Mouse (Mus musculus) lung, embryonic 15.5 days (tissue): ENCODE measurements around the gene Rbm28. TPM values are rescaled to one million over a fixed set of nuclear protein-coding genes. Genes with fewer than 3 reads are reported as not detected.
"Not testable (repeated sequence)": the region's sequence is repeated elsewhere in the genome, so short reads cannot be mapped to it uniquely, and the experiment has no call there.

Experiments used
- ATAC-seq: fragments of 200-750 bp; cut with Nextera tagmentation; 2 replicates; pipeline ENCODE4 v1.8.0; 2017; ENCODE audit warnings: moderate number of reproducible peaks, borderline replicate concordance; ENCODE audit not compliant: low FRiP score, low TSS enrichment; ENCODE audit errors: extremely low read depth
- H3K27ac ChIP-seq: fragments of 300-500 bp; sonication (generic); 2 replicates; pipeline ENCODE4 v1.5.1; 2015; ENCODE audit warnings: moderate library complexity, mild to moderate bottlenecking, inconsistent platforms
- H3K27me3 ChIP-seq: fragments of 300-500 bp; sonication (generic); 2 replicates; pipeline ENCODE4 v1.6.1; 2015; ENCODE audit warnings: inconsistent platforms
- H3K36me3 ChIP-seq: fragments of 300-500 bp; sonication (generic); 2 replicates; pipeline ENCODE4 v1.6.1; 2015; ENCODE audit warnings: inconsistent platforms
- H3K4me1 ChIP-seq: fragments of 300-500 bp; sonication (generic); 2 replicates; pipeline ENCODE4 v1.6.1; 2015; ENCODE audit warnings: inconsistent platforms
- H3K4me2 ChIP-seq: fragments of 300-500 bp; sonication (generic); 2 replicates; pipeline ENCODE4 v1.6.1; 2015; ENCODE audit warnings: inconsistent platforms, mild to moderate bottlenecking, moderate library complexity
- H3K4me3 ChIP-seq: fragments of 300-500 bp; sonication (generic); 2 replicates; pipeline ENCODE4 v1.5.1; 2015; ENCODE audit warnings: mild to moderate bottlenecking, inconsistent platforms
- H3K9ac ChIP-seq: fragments of 300-500 bp; sonication (generic); 2 replicates; pipeline ENCODE4 v1.6.1; 2015; ENCODE audit warnings: inconsistent platforms
- H3K9me3 ChIP-seq: fragments of 300-500 bp; sonication (generic); 2 replicates; pipeline ENCODE4 v1.6.1; 2016; ENCODE audit warnings: inconsistent platforms
- WGBS: fragments of 180-500 bp; shearing (Covaris S2); methylation state at CpG from one replicate; pipeline ENCODE4 v1.1.7; 2015; 5-methylcytosine and 5-hydroxymethylcytosine counted together
- polyA plus RNA-seq: library from polyadenylated mRNA; unstranded; fragments of >200 nt; fragmentation: Nextera tagmentation; extraction: Ambion mirVana; gene quantifications from 2 replicates; pipeline ENCODE4 v1.2.1, GENCODE M21; 2015

Rbm28 gene
- polyA plus RNA-seq, 1 experiment from 2014 or later: 35.0 TPM

- not testable (repeated sequence) for ATAC-seq, H3K9me3 ChIP-seq, H3K4me3 ChIP-seq, H3K27me3 ChIP-seq, H3K27ac ChIP-seq, H3K9ac ChIP-seq, H3K4me2 ChIP-seq
- Histone ChIP-seq H3K4me1 (peaks cover 15% of the 10 kb centered on the region), H3K36me3 (peaks cover 34% of the 10 kb centered on the region)
- whole genome bisulfite sequencing: 96% methylated on average over 5 of the region's 5 CpGs
Measured at GRCm38 (mm10) chr6:29161291-29161690, 3.5 kb downstream of the Rbm28 start.

GRCm38 (mm10) chr6:29160786-29161185 is 4.0 kb downstream of the Rbm28 start:
- ATAC-seq: no peak
- no peak overlapping the region for H3K4me3 ChIP-seq
- WGBS: 86% methylated on average over 2 of the region's 2 CpGs

GRCm38 (mm10) chr6:29156326-29156725 is 8.5 kb downstream of the Rbm28 start:
- 91% methylated on average over 5 of the region's 5 CpGs for WGBS
- no peaks in the 10 kb centered on the region for H3K9me3 ChIP-seq
- H3K36me3 ChIP-seq: peaks cover 72% of the 10 kb centered on the region
- H3K4me1 ChIP-seq: no peaks in the 10 kb centered on the region
- H3K9ac ChIP-seq: no peak overlapping the region
- H3K4me2 ChIP-seq: no peak overlapping the region
- no peak for ATAC-seq
- no peak overlapping the region for H3K27ac ChIP-seq
- H3K27me3 ChIP-seq: no peaks in the 10 kb centered on the region
- H3K4me3 ChIP-seq: no peak overlapping the region

More at GRCm38 (mm10) chr6:29160786-29161185, 4.0 kb downstream of the Rbm28 start:
- Histone ChIP-seq H3K9ac (no peak overlapping the region), H3K27ac (no peak overlapping the region), H3K4me2 (no peak overlapping the region), H3K9me3 (no peaks in the 10 kb centered on the region), H3K4me1 (peaks cover 15% of the 10 kb centered on the region), H3K36me3 (peaks cover 38% of the 10 kb centered on the region), H3K27me3 (0 out of 2 replicates have a peak, but pooled peaks cover under 1% of the 10 kb centered on the region)

GRCm38 (mm10) chr6:29150001-29150400 is 14.8 kb downstream of the Rbm28 start:
- Histone ChIP-seq H3K27me3 (no peaks in the 10 kb centered on the region), H3K36me3 (peaks cover 47% of the 10 kb centered on the region)
- ATAC-seq: no peak

GRCm38 (mm10) chr6:29147407-29148010 is 17.3 kb downstream of the Rbm28 start:
- WGBS: 77% methylated on average over 5 of the region's 5 CpGs
- ATAC-seq: no peak
- Histone ChIP-seq H3K27ac (no peak overlapping the region), H3K4me2 (no peak overlapping the region), H3K9me3 (no peaks in the 10 kb centered on the region), H3K27me3 (no peaks in the 10 kb centered on the region), H3K4me3 (no peak overlapping the region), H3K9ac (no peak overlapping the region), H3K36me3 (peaks cover 29% of the 10 kb centered on the region), H3K4me1 (no peaks in the 10 kb centered on the region)

More at GRCm38 (mm10) chr6:29150001-29150400, 14.8 kb downstream of the Rbm28 start:
- no peaks in the 10 kb centered on the region for H3K4me1 ChIP-seq
- WGBS: 85% methylated on average over 1 of the region's 1 CpGs
- no peak overlapping the region for H3K9ac ChIP-seq
- H3K9me3 ChIP-seq: no peaks in the 10 kb centered on the region
- no peak overlapping the region for H3K4me2 ChIP-seq
- H3K27ac ChIP-seq: no peak overlapping the region
- H3K4me3 ChIP-seq: no peak overlapping the region

GRCm38 (mm10) chr6:29146641-29147040 is 18.2 kb downstream of the Rbm28 start:
- H3K36me3 ChIP-seq: peaks cover 23% of the 10 kb centered on the region
- no peak overlapping the region for H3K27ac ChIP-seq
- no peak overlapping the region for H3K4me2 ChIP-seq
- WGBS: 64% methylated on average over 7 of the region's 7 CpGs
- ATAC-seq: no peak
- H3K9ac ChIP-seq: no peak overlapping the region
- H3K9me3 ChIP-seq: no peaks in the 10 kb centered on the region
- no peaks in the 10 kb centered on the region for H3K4me1 ChIP-seq
- no peak overlapping the region for H3K4me3 ChIP-seq
- no peaks in the 10 kb centered on the region for H3K27me3 ChIP-seq

GRCm38 (mm10) chr6:29145456-29146307 is 19.1 kb downstream of the Rbm28 start:
- Histone ChIP-seq H3K4me1 (no peaks in the 10 kb centered on the region), H3K36me3 (peaks cover 18% of the 10 kb centered on the region), H3K4me2 (no peak overlapping the region), H3K4me3 (no peak overlapping the region), H3K27me3 (no peaks in the 10 kb centered on the region), H3K9me3 (no peaks in the 10 kb centered on the region), H3K9ac (no peak overlapping the region), H3K27ac (no peak overlapping the region)
- ATAC-seq: peak; percentile 27; the same call in 1 of the 2 replicates
- WGBS: 63% methylated on average over 12 of the region's 12 CpGs

- no peak for ATAC-seq
- H3K27ac ChIP-seq: no peak overlapping the region
- no peaks in the 10 kb centered on the region for H3K9me3 ChIP-seq
- no peak overlapping the region for H3K4me2 ChIP-seq
- no peaks in the 10 kb centered on the region for H3K4me1 ChIP-seq
- H3K4me3 ChIP-seq: no peak overlapping the region
- 82% methylated on average over 3 of the region's 3 CpGs for WGBS
- peaks cover 20% of the 10 kb centered on the region for H3K36me3 ChIP-seq
- no peaks in the 10 kb centered on the region for H3K27me3 ChIP-seq
- no peak overlapping the region for H3K9ac ChIP-seq
Measured at GRCm38 (mm10) chr6:29144971-29145370, 19.8 kb downstream of the Rbm28 start.

- H3K4me2 ChIP-seq: no peak overlapping the region
- no peak for ATAC-seq
- no peak overlapping the region for H3K27ac ChIP-seq
- no peak overlapping the region for H3K4me3 ChIP-seq
- no peak overlapping the region for H3K9ac ChIP-seq
- peaks cover 20% of the 10 kb centered on the region for H3K36me3 ChIP-seq
- no peaks in the 10 kb centered on the region for H3K9me3 ChIP-seq
- H3K4me1 ChIP-seq: no peaks in the 10 kb centered on the region
- WGBS: 36% methylated on average over 5 of the region's 5 CpGs
- no peaks in the 10 kb centered on the region for H3K27me3 ChIP-seq
Measured at GRCm38 (mm10) chr6:29143608-29144007, 21.2 kb downstream of the Rbm28 start.

- WGBS: 97% methylated on average over 9 of the region's 9 CpGs
- no peaks in the 10 kb centered on the region for H3K9me3 ChIP-seq
- H3K36me3 ChIP-seq: peaks cover 51% of the 10 kb centered on the region
- H3K27ac ChIP-seq: no peak overlapping the region
- no peaks in the 10 kb centered on the region for H3K27me3 ChIP-seq
- no peak for ATAC-seq
- H3K4me3 ChIP-seq: no peak overlapping the region
- no peak overlapping the region for H3K9ac ChIP-seq
- no peaks in the 10 kb centered on the region for H3K4me1 ChIP-seq
- no peak overlapping the region for H3K4me2 ChIP-seq
Measured at GRCm38 (mm10) chr6:29137441-29137840, 27.4 kb downstream of the Rbm28 start.

GRCm38 (mm10) chr6:29133100-29133499 is 31.7 kb downstream of the Rbm28 start:
- peaks cover 70% of the 10 kb centered on the region for H3K36me3 ChIP-seq
- no peaks in the 10 kb centered on the region for H3K27me3 ChIP-seq
- WGBS: 92% methylated on average over 9 of the region's 9 CpGs
- no peak overlapping the region for H3K27ac ChIP-seq
- H3K9ac ChIP-seq: no peak overlapping the region
- H3K9me3 ChIP-seq: no peaks in the 10 kb centered on the region
- H3K4me1 ChIP-seq: no peaks in the 10 kb centered on the region
- ATAC-seq: no peak
- H3K4me3 ChIP-seq: no peak overlapping the region
- H3K4me2 ChIP-seq: no peak overlapping the region

GRCm38 (mm10) chr6:29126878-29127426 is 37.9 kb downstream of the Rbm28 start:
- H3K27ac ChIP-seq: no peak overlapping the region
- no peak for ATAC-seq
- no peak overlapping the region for H3K4me2 ChIP-seq
- no peaks in the 10 kb centered on the region for H3K4me1 ChIP-seq
- H3K9ac ChIP-seq: no peak overlapping the region
- H3K36me3 ChIP-seq: peaks cover 56% of the 10 kb centered on the region
- 89% methylated on average over 7 of the region's 7 CpGs for WGBS
- no peaks in the 10 kb centered on the region for H3K27me3 ChIP-seq
- no peaks in the 10 kb centered on the region for H3K9me3 ChIP-seq
- H3K4me3 ChIP-seq: no peak overlapping the region
